Mouse (Mus musculus) left cerebral cortex, postnatal 36 days (tissue): ENCODE measurements around the gene Mtcl1. TPM values are rescaled to one million over a fixed set of nuclear protein-coding genes. Genes with fewer than 3 reads are reported as not detected.
A peak's percentile ranks its signal among the peaks of the same experiment; 100 is the strongest.

Source experiments
- DNase-seq, 2 experiments: peaks; one replicate each; pipeline ENCODE4 v3.0.0; 2021 to 2022; ENCODE audit warnings: low spot score in 2 of 2, mixed read lengths in 1 of 2
- intact Hi-C: fragments of 180-260 bp; cut with DNase I; formaldehyde crosslinking; loops from one replicate; pipeline ENCODE4 v1.15.1; 2025
- total RNA-seq, 2 experiments: library from RNA; stranded (reverse); gene quantifications; 2 replicates each; pipeline ENCODE4 v1.2.3; 2021

Mtcl1 gene
- 100 to 1,000 TPM in 1 of 2 experiments, 10 to 100 TPM in 1; 95.3 to 117 TPM for total RNA-seq

DNA sequence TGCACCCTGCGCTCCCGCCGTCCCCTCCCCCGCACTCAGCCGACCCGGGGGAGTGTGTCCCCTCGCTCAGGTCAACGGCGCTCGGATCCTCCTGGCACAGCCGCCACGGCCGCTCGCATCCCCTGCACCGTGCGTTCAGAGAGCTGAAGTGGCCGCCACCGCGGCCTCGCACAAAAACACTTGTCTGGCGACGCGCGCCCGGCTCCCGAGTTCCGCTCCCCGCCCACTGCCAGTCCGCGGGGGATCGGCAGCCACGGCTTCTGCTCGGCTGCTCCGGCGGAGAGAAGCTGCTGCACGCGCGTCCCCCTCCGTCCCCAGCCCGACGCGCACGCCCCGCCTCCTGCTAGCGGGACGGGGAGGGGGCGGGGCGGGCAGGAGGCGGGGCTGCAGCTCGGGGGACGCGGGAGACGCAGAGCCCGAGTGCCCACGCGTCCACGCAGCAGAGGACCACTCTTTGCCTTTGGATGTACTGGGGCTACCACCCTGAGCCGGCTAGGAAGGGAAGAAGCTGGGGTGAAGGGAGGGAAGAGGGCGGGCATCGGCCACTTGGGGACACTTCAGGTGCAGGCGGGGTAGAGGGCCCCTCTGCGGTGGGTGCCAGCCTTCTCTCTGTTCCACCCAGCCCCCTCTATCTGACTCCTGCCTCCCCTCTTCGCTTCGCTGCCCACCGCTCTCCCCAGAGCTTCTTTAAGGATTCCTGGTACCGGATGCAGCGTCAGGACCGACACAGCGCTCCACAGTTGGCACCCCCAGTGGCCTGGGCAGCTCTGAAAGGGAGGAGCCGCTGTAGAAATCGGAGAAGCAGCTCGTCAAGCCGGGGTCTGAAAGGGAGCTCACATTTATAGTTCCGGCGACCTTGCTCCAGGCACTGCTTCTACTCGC lies at the start of gene Mtcl1:
Gene Mtcl1 (minus strand): TSS at position 291 of the 882 bp plus-strand sequence.
- peak; percentile 87 to 93 for DNase-seq
- intact Hi-C loops: loop anchor here (2.0 to 5.0 kb wide), 4 partner anchors 35 to 215 kb away; no protein-coding TSS in a partner anchor

DNA sequence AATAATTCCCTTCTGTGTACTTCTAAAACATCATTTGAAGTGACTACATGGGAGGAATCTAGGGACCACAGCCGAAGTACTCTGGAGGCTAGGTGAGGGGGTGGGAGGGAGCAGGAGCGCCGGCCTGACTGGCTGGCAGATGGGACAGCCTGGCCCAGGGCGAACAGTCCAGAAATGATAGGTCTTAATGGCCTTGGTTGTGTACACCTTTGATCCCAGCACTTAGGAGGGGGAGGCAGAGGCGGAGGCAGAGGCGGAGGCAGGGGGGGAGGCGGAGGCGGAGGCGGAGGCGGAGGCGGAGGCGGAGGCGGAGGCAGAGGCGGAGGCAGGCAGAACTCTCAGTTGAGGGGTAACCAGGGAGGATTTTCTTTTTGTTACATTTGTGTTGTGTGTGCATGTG lies 49.0 kb upstream of the Mtcl1 start:
- DNase-seq: no peak
- intact Hi-C loops: no loop called here

DNA sequence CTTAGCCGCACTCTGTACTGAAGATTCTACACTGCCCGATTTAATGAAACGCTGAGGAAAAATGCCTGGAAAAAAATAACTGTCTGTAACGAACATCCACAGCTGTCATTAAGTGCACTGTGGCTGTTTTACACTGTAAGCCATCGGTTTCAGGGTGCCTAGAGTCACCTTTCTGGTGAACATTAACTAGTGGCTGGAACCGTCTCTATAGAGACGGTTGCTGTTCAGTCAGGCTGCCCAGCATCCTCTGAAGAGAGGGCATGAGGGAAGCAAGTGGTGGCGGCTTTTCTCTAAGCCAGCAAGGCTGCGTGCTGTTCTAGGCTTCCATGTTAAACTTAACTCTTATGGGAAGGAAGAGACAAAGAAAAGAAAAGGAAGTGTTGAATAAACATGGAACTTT lies 47.0 kb upstream of the Mtcl1 start:
- no peak for DNase-seq
- intact Hi-C loops: no loop called here

DNA sequence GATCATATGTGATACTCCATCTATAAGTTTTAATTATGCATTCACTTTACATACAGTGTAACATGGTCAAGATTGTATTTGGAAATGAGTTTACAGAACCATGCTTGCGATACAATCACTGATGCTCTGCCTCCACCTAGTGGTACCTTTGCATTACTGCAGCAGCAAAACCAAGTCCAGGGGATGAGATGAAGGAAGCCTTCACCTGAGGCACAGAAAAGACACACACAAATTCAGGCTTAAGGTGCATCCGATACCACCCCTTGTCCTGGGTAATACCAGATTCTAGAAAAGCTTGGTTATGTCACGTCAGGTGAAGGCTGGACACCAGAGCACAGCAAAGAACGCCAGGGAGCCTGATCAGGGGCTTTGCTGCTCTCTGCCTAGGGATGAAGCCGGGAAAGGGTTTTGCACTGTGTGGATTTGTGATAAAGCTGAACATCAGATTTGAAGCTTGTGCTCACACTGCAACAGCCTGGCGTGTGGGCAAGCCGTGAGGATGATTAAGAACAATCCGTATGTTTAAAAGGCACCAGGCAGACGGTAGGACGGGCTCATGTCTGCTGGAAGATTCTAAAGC lies 40.6 kb upstream of the Mtcl1 start:
- DNase-seq: peak; percentile 65 to 74
- intact Hi-C loops: no loop called here

DNA sequence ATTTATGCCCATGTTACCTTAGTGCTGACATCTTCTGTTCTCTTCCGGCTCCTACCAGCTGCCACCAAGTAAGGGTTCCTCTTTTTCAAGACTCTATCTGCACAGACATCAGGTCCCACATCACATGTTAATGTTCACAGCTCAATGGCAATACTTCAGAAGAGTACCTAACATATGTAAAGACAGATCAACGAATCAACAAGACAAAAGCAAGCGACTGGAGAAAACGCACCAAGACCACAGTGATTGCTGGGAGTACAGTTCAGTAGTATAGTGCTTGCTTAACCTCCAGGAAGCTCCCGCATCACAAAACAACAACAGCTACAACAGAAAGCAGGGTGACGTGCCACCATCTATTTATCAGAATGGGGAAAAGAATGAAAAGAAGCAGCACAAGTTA lies 37.0 kb upstream of the Mtcl1 start:
- no peak for DNase-seq

DNA sequence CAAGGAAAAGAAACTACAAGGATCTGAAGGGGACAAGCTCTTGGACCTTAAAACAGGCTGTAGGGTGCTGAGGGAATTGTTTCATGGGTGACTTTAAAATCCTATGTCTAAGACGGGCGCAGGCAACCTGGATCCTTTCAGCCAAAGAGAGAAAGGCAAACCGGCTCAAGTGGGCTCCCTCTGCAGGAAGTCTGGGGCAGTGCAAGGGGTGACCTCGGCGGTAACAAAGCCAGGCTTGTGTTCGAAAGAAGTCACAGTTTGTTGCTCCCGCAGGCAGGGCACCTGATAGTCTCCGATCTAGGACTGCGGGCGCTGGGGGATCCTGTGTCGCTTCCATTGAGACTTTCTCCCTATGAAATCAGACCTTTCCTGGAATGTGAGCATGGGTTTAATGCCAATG lies 36.2 kb upstream of the Mtcl1 start:
- intact Hi-C loops: loop anchor here (2.0 kb wide), 2 partner anchors 35 to 251 kb away; no protein-coding TSS in a partner anchor
- DNase-seq: peak; percentile 71 to 82

More for the DNA sequence above, 37.0 kb upstream of the Mtcl1 start:
- intact Hi-C loops: no loop called here

DNA sequence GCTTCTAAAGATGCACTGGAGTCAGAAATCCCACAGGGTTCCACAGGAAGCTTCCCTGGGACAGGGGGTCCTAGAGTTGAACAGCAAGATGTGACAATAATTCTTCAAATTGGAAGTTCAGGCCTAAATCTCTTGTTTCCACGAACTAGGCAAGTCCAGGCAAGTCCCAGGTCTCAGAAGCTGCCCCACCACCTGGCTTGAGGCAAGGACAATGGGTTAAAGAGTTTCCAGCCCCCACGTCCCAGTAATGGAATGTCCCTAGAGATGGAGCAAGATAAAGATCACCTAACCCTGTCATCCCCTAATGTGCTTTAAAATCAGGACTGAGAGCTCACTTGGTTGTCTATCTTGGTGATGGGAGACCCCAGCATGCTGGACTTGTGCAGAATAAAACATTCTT lies 35.4 kb upstream of the Mtcl1 start:
- intact Hi-C loops: loop anchor here (2.0 kb wide), 2 partner anchors 34 to 250 kb away; no protein-coding TSS in a partner anchor

DNA sequence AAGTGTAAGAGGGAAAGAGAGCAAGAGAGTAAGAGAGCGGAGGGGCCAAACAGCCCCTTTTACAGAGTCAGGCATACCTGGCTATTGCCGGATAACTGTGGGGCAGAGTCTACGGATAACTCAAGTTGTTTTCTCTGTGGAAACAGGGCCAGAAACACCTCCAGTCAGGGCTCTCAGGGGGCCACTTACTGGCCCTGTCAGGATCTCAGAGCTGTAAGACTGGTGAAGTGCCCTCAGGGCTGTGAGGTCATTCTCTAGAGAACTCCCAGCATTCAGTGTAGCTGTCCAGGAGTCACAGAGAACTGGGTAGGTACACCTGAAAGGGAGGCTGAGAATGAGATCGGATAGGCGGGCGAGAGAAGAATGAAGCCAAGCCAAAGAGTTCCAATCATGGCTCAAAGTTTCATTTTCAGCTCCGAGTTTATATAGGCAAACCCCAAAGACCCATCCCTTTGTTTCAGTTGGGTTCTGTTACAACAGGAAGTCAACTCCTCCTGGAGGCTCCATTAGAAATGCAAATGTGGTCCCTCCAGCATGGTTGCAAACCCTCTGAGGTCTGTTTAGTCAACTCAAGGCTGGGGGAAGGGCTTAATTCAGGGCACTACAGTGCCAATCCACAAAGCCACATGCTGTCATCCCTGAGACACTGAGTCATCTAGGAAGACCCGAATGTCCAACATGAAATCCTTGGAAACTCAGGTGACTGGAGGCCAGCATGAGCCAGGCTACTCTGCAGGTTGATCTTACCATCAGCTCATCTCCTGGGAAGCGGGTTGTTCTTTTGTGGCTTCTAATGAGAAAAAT lies 34.3 kb upstream of the Mtcl1 start:
- no peak for DNase-seq
- intact Hi-C loops: loop anchor here (2.0 kb wide), 2 partner anchors 33 to 249 kb away; no protein-coding TSS in a partner anchor

More for the DNA sequence above, 35.4 kb upstream of the Mtcl1 start:
- DNase-seq: no peak

DNA sequence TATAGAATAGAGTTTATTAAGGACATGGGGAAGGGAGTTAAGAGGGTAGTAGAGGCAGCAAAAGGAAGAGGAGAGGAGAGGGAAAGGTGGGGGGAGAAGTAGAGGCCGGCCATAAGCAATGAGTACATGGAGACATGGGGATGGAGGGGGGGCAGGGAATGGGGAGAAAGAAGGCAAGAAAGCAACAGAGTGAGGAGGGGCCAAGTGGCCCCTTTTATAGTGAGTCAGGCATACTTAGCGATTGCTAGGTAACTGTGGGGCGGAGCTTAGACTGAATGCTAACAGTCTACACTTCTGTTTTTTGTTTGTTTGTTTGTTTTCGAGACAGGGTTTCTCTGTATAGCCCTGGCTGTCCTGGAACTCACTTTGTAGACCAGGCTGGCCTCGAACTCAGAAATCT lies 31.7 kb upstream of the Mtcl1 start:
- intact Hi-C loops: no loop called here
- DNase-seq: no peak

DNA sequence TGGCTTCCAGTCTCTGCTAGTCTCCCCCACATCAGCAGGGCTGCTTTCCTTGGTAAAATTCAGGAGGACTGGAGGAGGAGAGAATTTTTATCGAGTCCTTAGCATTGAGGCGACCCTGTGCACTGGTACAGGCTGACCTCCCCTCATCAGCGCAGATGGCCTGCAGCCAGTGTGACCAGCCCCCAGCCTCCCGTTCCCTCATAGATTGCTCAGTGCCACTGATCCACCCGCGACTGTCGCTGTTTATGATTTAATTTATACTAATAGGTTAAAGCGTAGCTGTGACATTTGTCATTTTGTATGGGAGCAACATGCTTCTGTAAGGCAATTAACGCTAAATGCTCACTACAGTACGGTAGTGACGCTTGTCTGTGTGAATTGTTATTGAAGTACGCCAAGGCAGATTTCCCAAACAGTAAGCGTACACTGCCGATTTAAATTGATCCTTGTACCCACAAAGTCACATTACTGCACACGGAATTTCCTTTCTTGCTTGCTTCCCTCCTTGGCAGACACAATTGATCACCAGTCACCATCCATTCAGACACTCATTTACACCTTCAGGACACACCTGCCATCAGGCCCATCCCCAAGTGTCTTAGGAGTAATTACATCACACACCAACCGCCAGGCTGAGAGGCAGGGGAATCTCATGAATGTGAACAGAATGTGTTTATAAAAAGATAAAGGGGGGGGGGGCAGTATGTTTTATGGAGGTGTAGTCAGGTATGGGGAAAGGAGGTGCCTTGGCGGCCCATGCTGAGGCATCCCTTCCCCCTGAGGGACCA lies 31.1 kb upstream of the Mtcl1 start:
- intact Hi-C loops: no loop called here
- DNase-seq: no peak

DNA sequence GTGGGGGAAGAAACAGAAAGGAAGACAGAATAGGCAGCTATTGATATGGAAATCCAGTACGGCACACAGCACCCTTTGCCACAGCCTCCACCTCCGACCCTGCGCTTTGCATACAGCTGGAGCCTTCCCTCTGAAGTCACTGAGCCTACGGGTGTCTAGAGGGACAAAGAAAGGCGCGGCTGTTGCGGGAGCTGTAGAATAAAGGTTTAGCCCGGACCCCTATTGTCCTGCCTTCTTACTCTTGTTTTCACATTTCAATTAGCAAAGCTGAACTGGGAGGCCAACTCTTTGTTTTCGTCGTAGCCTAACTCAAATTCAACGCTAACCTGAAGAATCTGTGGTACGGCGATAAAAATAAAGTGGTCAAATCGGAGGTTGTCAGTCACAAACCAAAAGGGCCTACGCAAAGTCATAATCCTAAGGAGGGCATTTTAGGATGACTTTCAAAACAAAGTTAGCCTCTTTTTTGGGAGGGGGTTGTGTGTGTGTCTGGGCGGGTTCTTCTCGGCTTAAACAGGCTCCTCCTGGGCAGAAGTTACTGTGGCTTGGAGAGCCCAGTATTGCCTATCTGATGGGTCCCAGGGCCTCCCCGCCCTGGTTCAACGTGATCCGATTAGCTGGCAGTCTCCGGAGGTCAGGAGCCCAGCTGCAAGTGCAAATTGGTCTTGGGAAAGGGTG lies 30.4 kb upstream of the Mtcl1 start:
- no peak for DNase-seq
- intact Hi-C loops: no loop called here

DNA sequence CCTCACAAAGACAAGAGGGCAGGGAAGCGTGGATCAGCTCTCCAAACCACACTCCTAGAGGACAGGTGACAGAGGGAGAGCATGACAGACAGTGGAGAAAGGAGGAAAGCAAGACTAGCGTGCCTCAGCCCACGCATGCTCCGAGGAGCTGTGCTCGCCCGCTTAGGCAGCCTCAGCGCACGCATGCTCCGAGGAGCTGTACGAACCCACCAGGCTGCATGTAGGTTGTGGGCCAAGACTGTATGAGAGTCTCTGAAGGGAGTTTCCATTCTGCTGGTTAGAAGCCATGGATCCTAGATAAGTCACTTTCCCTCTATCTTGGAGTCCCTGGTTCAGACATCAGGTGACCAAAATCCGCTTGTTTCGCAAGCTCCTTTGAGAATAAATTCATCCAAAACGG lies 29.8 kb upstream of the Mtcl1 start:
- peak; percentile 60 to 72 for DNase-seq

DNA sequence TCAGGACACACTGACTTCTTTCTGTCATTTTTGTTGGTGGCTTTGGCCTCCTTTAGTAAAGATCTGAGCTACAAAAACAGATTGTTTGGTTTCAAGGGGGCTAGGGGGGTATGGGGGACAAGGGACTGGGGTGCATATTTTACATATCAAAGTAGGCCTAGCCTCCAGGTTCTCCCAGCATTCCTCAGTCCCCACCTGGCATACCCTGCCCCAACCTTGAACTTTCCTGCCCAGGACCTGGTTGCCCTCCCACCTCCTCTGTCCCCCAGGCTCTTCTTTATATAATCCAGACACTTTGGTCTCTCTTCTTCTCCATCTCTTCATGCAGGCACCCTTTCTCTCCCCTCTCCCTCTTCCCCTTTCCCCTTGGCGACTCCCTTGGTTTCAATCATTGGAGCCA lies 23.7 kb upstream of the Mtcl1 start:
- no peak for DNase-seq
- intact Hi-C loops: no loop called here

More for the DNA sequence above, 29.8 kb upstream of the Mtcl1 start:
- intact Hi-C loops: no loop called here

DNA sequence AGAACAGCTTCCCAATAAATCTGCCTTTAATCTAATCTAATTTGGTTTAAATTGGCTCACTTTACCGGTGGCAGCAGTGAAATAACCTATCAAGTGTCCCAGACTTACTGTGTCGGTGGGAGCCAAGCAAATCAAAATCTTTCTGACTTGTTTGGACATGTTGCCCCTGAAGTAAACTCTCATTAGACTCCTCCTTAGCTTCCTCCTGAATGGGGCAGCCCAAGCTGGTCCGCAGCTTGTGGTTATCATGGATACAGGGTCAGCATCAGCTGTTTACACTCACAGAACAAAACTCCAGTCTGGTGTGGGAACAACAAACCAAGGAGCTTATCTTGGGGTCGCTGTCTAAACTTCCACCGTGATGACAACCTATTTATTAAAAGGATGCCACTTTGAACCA lies 22.2 kb upstream of the Mtcl1 start:
- no peak for DNase-seq
- intact Hi-C loops: no loop called here

DNA sequence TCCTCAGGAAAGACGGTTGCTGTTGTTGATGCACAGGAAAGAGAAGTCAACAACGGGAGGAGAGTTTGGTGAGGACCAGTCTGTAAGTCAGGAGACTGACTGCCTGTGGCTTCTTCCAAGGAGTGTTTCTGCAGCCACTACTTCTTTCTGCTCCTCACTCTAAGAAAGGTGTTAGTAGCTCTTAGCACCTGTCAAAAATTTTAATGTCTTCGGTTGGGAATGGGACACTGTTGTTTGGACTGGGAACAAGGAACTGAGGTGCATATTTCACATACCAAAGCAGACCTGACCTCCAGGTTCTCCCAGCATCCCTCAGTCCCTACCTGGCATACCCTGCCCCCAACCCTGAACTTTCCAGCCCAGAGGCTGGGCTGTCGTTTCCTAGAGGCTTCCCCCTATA lies 21.7 kb upstream of the Mtcl1 start:
- DNase-seq: no peak
- intact Hi-C loops: no loop called here

DNA sequence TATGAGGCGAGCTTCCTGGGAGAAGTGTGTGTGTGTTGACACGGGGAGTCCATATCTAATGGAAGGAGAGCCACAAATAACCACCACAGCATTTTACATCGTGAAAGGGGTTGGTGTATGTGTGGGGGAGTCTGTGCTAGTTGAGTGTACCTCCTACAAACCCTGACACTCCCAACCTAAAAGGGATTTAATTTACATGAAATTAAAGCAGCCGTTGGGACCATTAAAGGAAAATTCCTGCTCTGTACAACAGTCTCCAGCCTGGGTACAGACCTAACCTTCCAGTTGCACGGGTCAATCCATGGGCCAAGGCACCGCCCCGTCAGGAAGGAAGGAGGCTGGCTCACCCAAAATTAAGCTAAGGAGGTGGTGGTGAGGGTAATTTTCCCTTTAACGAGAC lies 20.5 kb upstream of the Mtcl1 start:
- intact Hi-C loops: no loop called here
- DNase-seq: peak in 1 of 2 experiments; percentile 13

DNA sequence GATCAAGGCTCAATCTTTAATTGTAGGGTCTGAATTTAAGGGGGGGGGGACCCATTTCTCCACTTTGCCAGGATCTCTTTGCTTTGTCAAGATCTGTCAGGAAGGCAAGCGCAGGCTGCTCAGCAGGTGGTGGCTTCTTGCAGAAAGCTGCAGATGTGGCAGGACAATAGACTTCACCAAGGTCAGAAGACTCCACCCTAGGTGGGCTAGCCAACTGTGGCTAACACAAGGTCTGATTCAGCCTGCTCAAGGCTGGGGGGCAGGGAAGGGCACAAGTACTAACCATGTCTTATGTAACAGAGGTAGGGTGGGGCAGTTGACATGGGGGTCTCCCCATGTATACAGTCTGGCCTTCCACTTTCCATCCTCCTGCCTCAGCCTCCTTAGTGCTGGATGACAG lies 7.7 kb upstream of the Mtcl1 start:
- intact Hi-C loops: no loop called here
- no peak for DNase-seq

DNA sequence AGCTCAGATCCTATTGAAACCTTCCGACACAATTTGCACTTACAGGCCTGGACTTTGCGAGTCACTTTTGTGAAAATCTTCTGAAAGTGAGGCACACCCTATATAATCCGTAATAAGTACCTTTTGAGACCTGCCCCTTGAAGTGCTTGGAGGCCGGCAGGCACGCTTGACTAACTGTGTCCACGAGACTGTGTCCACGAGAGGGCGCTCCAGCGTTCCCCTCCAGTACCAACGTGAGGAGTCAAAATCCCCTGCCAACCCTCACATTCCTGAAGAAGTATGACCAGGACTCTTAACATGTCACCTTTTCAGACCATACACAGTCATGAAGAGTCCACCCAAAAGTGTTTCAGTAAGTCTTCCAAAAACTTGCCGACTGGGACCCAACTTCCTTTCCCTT lies 1.6 kb upstream of the Mtcl1 start:
- peak; percentile 83 to 87 for DNase-seq
- intact Hi-C loops: loop anchor here (2.0 kb wide), 2 partner anchors 34 to 216 kb away; no protein-coding TSS in a partner anchor
